Mouse (Mus musculus): ENCODE results near the gene Slc6a16. TPM values are rescaled to one million over a fixed set of nuclear protein-coding genes. Genes with fewer than 3 reads are reported as not detected.

Slc6a16 gene
- polyA plus RNA-seq, 1 experiment, result not detected

- Histone ChIP-seq H3K4me1 (ENCODE audit: control insufficient read depth, insufficient read depth, low read length) (peaks cover 5% of the 10 kb centered on the region), H3K4me3 (ENCODE audit: insufficient read depth, low read depth, low read length) (no peak overlapping the region), H3K27ac (ENCODE audit: insufficient read depth, low read depth, low read length) (no peak overlapping the region)
- 89% methylated on average over 7 of the region's 7 CpGs for WGBS
- TF ChIP-seq POLR2A (IDR thresholded peaks at IDR 0.05; ENCODE audit: insufficient read depth, low read depth, low read length) (no peak), CTCF (IDR thresholded peaks at IDR 0.05; ENCODE audit: insufficient read depth, low read depth, low read length) (no peak)
Observed at GRCm38 (mm10) chr7:45229459-45230203, 11.3 kb upstream of the Slc6a16 start.

GRCm38 (mm10) chr7:45231192-45231591 is 9.7 kb upstream of the Slc6a16 start:
- Histone ChIP-seq H3K4me1 (ENCODE audit: control insufficient read depth, insufficient read depth, low read length) (peaks cover 5% of the 10 kb centered on the region), H3K4me3 (ENCODE audit: insufficient read depth, low read depth, low read length) (no peak overlapping the region), H3K27ac (ENCODE audit: insufficient read depth, low read depth, low read length) (no peak overlapping the region)
- WGBS, result 92% methylated on average over 12 of the region's 12 CpGs
- TF ChIP-seq CTCF (IDR thresholded peaks at IDR 0.05; ENCODE audit: insufficient read depth, low read depth, low read length) (no peak), POLR2A (IDR thresholded peaks at IDR 0.05; ENCODE audit: insufficient read depth, low read depth, low read length) (no peak)

- TF ChIP-seq POLR2A (IDR thresholded peaks at IDR 0.05; ENCODE audit: insufficient read depth, low read depth, low read length) (no peak), CTCF (IDR thresholded peaks at IDR 0.05; ENCODE audit: insufficient read depth, low read depth, low read length) (no peak)
- peaks cover 5% of the 10 kb centered on the region for H3K4me1 ChIP-seq (ENCODE audit: control insufficient read depth, insufficient read depth, low read length)
- H3K27ac ChIP-seq (ENCODE audit: insufficient read depth, low read depth, low read length), result no peak overlapping the region
- H3K4me3 ChIP-seq (ENCODE audit: insufficient read depth, low read depth, low read length), result no peak overlapping the region
- 96% methylated on average over 11 of the region's 11 CpGs for WGBS
Observed at GRCm38 (mm10) chr7:45231941-45232340, 8.9 kb upstream of the Slc6a16 start.

DNA sequence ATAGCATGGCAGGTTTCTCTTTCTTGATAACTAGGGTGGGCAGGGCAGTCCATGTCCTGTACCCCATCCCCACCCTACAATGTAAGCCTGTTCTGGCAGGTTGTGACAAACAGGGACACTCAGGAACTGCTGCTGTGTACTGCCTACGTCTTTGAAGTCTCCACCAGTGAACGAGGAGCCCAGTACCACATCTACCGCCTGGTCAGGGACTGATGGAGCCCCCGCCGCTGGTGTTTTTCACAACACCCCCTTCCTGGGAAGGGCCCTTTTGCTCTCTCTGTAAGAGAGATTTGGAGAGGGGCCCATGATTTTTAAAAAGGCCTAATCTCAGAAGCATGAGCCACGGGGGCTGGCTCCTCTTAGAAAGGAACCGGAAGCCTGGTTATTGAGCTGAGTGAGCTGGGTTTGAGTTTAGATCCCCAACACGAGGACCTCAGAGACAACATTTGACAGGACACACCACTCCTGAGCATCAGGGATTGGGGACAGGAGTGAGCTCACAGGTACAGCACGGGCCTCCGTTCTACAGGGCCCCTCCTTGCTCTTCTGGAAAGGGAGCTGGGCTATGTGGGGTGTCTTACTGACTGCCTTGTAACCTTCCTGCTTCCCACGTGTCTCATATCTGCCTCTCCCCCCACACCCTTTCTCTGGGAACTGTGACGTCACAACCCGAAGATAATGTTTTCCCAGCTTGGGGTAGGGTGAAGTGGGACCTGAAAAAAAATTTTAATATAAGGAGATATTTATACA is 8.0 kb upstream of the Slc6a16 start:
- Histone ChIP-seq H3K4me3 (ENCODE audit: insufficient read depth, low read depth, low read length) (no peak overlapping the region), H3K4me1 (ENCODE audit: control insufficient read depth, insufficient read depth, low read length) (peaks cover 5% of the 10 kb centered on the region), H3K27ac (ENCODE audit: insufficient read depth, low read depth, low read length) (no peak overlapping the region)
- TF ChIP-seq CTCF (IDR thresholded peaks at IDR 0.05; ENCODE audit: insufficient read depth, low read depth, low read length) (no peak), POLR2A (IDR thresholded peaks at IDR 0.05; ENCODE audit: insufficient read depth, low read depth, low read length) (no peak)
- 74% methylated on average over 13 of the region's 13 CpGs for WGBS

- TF ChIP-seq CTCF (IDR thresholded peaks at IDR 0.05; ENCODE audit: insufficient read depth, low read depth, low read length) (no peak), POLR2A (IDR thresholded peaks at IDR 0.05; ENCODE audit: insufficient read depth, low read depth, low read length) (no peak)
- Histone ChIP-seq H3K4me3 (ENCODE audit: insufficient read depth, low read depth, low read length) (no peak overlapping the region), H3K4me1 (ENCODE audit: control insufficient read depth, insufficient read depth, low read length) (peaks cover 5% of the 10 kb centered on the region), H3K27ac (ENCODE audit: insufficient read depth, low read depth, low read length) (no peak overlapping the region)
- 50% methylated on average over 20 of the region's 20 CpGs for WGBS
Observed at GRCm38 (mm10) chr7:45233580-45234332, 7.1 kb upstream of the Slc6a16 start.

DNA sequence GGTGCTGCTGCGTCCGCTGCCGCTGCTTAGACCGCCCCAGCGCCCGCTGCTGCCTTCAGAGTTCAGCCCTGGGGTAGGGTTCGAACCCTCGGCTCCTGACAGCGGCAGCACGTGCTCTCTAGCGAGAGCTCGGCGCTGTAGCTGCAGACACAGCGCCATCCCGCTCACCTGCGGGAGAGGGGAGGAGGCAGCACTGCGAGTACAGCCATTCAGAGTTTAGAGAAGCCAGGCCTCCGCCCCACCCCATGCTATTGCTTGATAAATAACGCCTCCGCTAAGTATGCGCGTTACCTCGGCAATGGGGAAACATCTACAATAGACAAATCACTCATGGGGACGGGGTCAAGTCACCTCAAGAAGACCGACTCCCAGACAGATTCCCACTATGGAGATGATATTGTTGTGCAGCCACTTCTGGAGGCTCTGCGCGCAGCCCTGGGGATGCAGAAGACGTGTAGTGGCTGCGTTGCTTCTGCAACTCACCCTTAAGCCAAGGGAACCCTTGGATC is 6.5 kb upstream of the Slc6a16 start:
- no peak overlapping the region for H3K27ac ChIP-seq (ENCODE audit: insufficient read depth, low read depth, low read length)
- TF ChIP-seq CTCF (IDR thresholded peaks at IDR 0.05; ENCODE audit: insufficient read depth, low read depth, low read length), result no peak
- no peak for TF ChIP-seq POLR2A (IDR thresholded peaks at IDR 0.05; ENCODE audit: insufficient read depth, low read depth, low read length)
- H3K4me1 ChIP-seq (ENCODE audit: control insufficient read depth, insufficient read depth, low read length), result peaks cover 5% of the 10 kb centered on the region
- no peak overlapping the region for H3K4me3 ChIP-seq (ENCODE audit: insufficient read depth, low read depth, low read length)
- 27% methylated on average over 29 of the region's 29 CpGs for WGBS

DNA sequence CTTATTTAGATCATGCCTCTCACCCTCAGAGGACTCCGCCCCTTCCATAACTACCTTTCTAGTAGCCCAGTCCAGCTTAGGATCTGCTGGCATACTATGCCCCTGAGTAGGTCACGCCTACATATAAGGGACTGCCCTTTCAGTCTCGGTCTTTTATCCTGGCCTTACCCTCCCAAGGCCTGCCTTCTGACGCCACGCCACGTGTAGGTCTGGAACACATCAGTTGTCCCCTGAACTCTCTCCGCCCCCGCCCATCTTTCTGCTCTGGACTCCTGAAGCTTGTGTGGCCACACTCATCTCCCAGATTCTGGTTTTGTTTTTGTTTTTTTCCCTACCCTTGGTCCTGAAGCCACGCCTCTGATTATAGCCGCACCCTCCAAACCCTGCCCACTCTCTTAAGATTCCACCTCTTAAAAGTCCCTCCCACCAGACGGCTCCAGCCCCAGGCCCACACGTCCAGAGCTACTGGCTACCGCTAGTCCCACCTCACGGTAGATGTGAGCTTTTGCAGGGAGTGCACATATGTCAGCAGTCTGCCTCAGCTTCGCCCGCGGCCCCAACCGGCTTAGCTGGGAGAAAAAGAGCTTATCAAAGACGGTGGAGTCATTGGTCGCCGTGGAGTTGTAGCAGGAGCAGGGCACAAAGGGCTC is 5.8 kb upstream of the Slc6a16 start:
- Histone ChIP-seq H3K4me3 (ENCODE audit: insufficient read depth, low read depth, low read length) (no peak overlapping the region), H3K4me1 (ENCODE audit: control insufficient read depth, insufficient read depth, low read length) (peaks cover 5% of the 10 kb centered on the region), H3K27ac (ENCODE audit: insufficient read depth, low read depth, low read length) (no peak overlapping the region)
- WGBS, result 37% methylated on average over 21 of the region's 21 CpGs
- no peak for TF ChIP-seq CTCF (IDR thresholded peaks at IDR 0.05; ENCODE audit: insufficient read depth, low read depth, low read length)
- no peak for TF ChIP-seq POLR2A (IDR thresholded peaks at IDR 0.05; ENCODE audit: insufficient read depth, low read depth, low read length)

DNA sequence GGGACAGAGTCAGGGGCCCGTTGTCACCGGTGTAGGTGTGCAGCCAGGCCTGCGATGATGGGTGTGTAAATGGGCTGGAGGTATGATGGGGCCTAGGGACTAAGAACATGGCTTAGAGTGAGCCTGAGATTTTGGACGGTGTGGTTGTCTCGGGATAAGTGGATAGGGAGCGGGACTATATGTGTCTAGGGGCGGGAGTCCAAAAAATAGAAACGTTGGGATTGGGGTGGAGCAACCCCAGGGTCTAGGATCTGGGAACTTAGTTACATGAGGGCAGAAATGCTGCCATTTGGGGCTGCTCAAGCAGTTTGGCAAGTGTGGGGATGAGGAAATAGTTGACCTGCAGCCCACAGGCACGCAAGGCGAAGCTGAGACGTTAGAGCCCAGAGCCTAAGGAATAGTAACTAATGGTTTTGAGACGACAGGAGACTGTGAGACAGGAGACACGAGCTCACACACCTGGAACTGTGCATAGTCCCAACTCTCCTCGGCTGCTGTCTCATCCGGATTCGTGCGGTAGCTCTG is 5.2 kb upstream of the Slc6a16 start:
- no peak overlapping the region for H3K27ac ChIP-seq (ENCODE audit: insufficient read depth, low read depth, low read length)
- TF ChIP-seq CTCF (IDR thresholded peaks at IDR 0.05; ENCODE audit: insufficient read depth, low read depth, low read length), result no peak
- no peak for TF ChIP-seq POLR2A (IDR thresholded peaks at IDR 0.05; ENCODE audit: insufficient read depth, low read depth, low read length)
- peaks cover 9% of the 10 kb centered on the region for H3K4me1 ChIP-seq (ENCODE audit: control insufficient read depth, insufficient read depth, low read length)
- no peak overlapping the region for H3K4me3 ChIP-seq (ENCODE audit: insufficient read depth, low read depth, low read length)
- 69% methylated on average over 17 of the region's 17 CpGs for WGBS
